Mouse (Mus musculus) myocyte (in vitro differentiated cells): ENCODE results near the gene Ugt1a7c.

Source experiments
- POLR2A ChIP-seq: IDR thresholded peaks from one replicate; pipeline ENCODE4 v1.6.1; 2011; ENCODE audit warnings: low read depth, mild to moderate bottlenecking, control low read depth, moderate library complexity; ENCODE audit not compliant: insufficient read length
- REST ChIP-seq: IDR thresholded peaks from one replicate; pipeline ENCODE4 v1.6.1; 2011; ENCODE audit warnings: mild to moderate bottlenecking, control low read depth, moderate library complexity; ENCODE audit not compliant: insufficient read depth, insufficient read length
- USF1 ChIP-seq: IDR thresholded peaks from one replicate; pipeline ENCODE4 v1.6.1; 2011; ENCODE audit warnings: low read depth, mild to moderate bottlenecking, control low read depth, moderate library complexity

- TF ChIP-seq POLR2A (no peak), USF1 (no peak), REST (no peak)
These were observed 123.2 kb downstream of the Ugt1a7c start for GRCm38 (mm10) chr1:88218051-88218450.
